Mouse (Mus musculus) kidney, postnatal 0 days (tissue): Measurements from ENCODE around the gene Tgfa. TPM values are rescaled to one million over a fixed set of nuclear protein-coding genes. Genes with fewer than 3 reads are reported as not detected.
A peak's percentile ranks its signal among the peaks of the same experiment; 100 is the strongest.

Source experiments
- ATAC-seq: fragments of 200-750 bp; cut with Nextera tagmentation; replicated peaks from 2 replicates; pipeline ENCODE4 v1.8.0; 2017; ENCODE audit warnings: low read depth, moderate number of reproducible peaks, moderate TSS enrichment, moderate library complexity; ENCODE audit not compliant: low FRiP score
- DNase-seq: peaks from one replicate; pipeline ENCODE4 v3.0.0-alpha.2; 2016; ENCODE audit warnings: low spot score
- H3K27ac ChIP-seq: fragments of 300-500 bp; sonication (generic); 2 replicates; pipeline ENCODE4 v1.5.1; 2014; ENCODE audit warnings: mild to moderate bottlenecking
- H3K27me3 ChIP-seq: fragments of 300-500 bp; sonication (generic); 2 replicates; pipeline ENCODE4 v1.6.1; 2014; ENCODE audit warnings: low read length, mixed read lengths; ENCODE audit not compliant: insufficient read depth
- H3K36me3 ChIP-seq: fragments of 300-500 bp; sonication (generic); 2 replicates; pipeline ENCODE4 v1.6.1; 2014; ENCODE audit warnings: low read length, mixed read lengths; ENCODE audit not compliant: insufficient read depth
- H3K4me1 ChIP-seq: fragments of 300-500 bp; sonication (generic); replicated peaks from 2 replicates; pipeline ENCODE4 v1.6.1; 2014; ENCODE audit warnings: antibody characterized with exemption, low read length, mixed read lengths; ENCODE audit not compliant: insufficient read depth
- H3K4me2 ChIP-seq: fragments of 300-500 bp; sonication (generic); 2 replicates; pipeline ENCODE4 v1.6.1; 2014; ENCODE audit warnings: mild to moderate bottlenecking, low read length, moderate library complexity, mixed read lengths
- H3K4me3 ChIP-seq: fragments of 300-500 bp; sonication (generic); replicated peaks from 2 replicates; pipeline ENCODE4 v1.5.1; 2014; ENCODE audit warnings: low read depth, low read length
- H3K9ac ChIP-seq: fragments of 300-500 bp; sonication (generic); 2 replicates; pipeline ENCODE4 v1.6.1; 2014; ENCODE audit warnings: low read depth, low read length
- H3K9me3 ChIP-seq: fragments of 300-500 bp; sonication (generic); replicated peaks from 2 replicates; pipeline ENCODE4 v1.6.1; 2016; ENCODE audit warnings: low read length, inconsistent platforms, mixed read lengths
- CTCF ChIP-seq: IDR thresholded peaks from 2 replicates; pipeline ENCODE4 v1.5.1; 2016; ENCODE audit warnings: antibody characterized with exemption, low read depth, mild to moderate bottlenecking, moderate library complexity
- WGBS: fragments of 180-500 bp; shearing (Covaris S2); extraction: QIAGEN DNeasy Blood & Tissue Kit; methylation state at CpG from one replicate; pipeline ENCODE4 v1.1.7; 2014; 5-methylcytosine and 5-hydroxymethylcytosine counted together
- polyA plus RNA-seq: library from polyadenylated mRNA; unstranded; fragments of >200 nt; fragmentation: Nextera tagmentation; extraction: Ambion mirVana; gene quantifications from 2 replicates; pipeline ENCODE4 v1.2.1, GENCODE M21; 2015

The Tgfa gene
- polyA plus RNA-seq, 1 experiment from 2014 or later, result 6.1 TPM

GRCm38 (mm10) chr6:86182626-86183025 is 12.4 kb upstream of the Tgfa start:
- Histone ChIP-seq H3K9me3 (no peaks in the 10 kb centered on the region), H3K9ac (no peak overlapping the region), H3K4me1 (no peaks in the 10 kb centered on the region; the same call in none of the 2 replicates), H3K4me3 (no peak overlapping the region), H3K36me3 (no peaks in the 10 kb centered on the region), H3K4me2 (no peak overlapping the region), H3K27ac (no peak overlapping the region), H3K27me3 (no peaks in the 10 kb centered on the region)
- TF ChIP-seq CTCF, result no peak
- no peak for ATAC-seq
- no peak for DNase-seq
- 82% methylated on average over 5 of the region's 5 CpGs for WGBS

DNA sequence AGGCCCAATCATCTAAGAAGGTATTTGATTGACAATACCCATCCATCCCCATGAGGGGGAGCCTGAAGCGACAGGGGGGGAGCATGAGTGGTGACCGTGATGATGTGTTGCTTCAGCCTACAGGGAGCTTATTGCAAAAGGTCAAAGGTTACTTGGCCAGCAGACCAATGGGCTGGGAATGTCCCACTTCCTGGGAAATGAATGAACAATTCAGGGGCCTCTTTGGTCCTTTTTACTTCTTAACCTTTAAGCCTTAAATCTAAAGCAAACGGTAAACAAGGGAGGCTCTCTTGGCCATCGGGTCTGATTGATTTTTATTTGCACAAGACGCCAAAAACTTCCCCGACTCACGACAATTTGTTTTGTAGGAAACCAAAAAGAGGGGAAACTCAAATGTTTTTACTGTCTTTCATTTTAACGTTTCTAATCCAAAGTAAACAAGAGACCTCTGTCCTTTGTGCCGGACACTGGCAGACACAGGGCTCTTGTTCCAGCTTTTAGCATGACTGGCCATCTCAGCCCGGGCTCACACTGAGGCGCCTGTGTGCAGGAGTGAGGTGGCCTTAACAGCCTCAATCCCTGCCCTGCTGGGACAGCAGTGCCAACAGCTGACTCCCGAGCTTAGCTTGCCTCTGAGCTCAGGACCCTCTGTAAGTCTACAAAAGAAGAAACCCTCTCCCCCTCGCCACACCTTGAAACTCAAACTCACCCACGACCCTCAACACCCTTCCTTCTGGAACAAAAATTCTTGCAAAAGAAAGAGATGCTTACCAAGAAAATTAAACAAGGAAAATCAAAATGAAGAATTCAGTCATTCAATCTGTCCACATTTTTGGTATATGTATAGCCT is 8.7 kb upstream of the Tgfa start:
- no peak overlapping the region for H3K9ac ChIP-seq
- ATAC-seq (0 out of 2 replicates have a peak, but pooled peaks have one; percentile 25), DNase-seq (peak; percentile 32)
- no peaks in the 10 kb centered on the region for H3K36me3 ChIP-seq
- no peak overlapping the region for H3K4me2 ChIP-seq
- peak; percentile 7; the same call in 1 of the 2 replicates for TF ChIP-seq CTCF
- H3K4me3 ChIP-seq, result no peak overlapping the region
- no peak overlapping the region for H3K27ac ChIP-seq
- no peaks in the 10 kb centered on the region for H3K27me3 ChIP-seq
- H3K4me1 ChIP-seq, result no peaks in the 10 kb centered on the region; the same call in 1 of the 2 replicates
- WGBS, result 39% methylated on average over 14 of the region's 14 CpGs
- no peaks in the 10 kb centered on the region for H3K9me3 ChIP-seq

GRCm38 (mm10) chr6:86188741-86189480 is 6.1 kb upstream of the Tgfa start:
- H3K9me3 ChIP-seq, result no peaks in the 10 kb centered on the region
- DNase-seq (no peak), ATAC-seq (no peak)
- 64% methylated on average over 11 of the region's 11 CpGs for WGBS
- no peaks in the 10 kb centered on the region for H3K27me3 ChIP-seq
- H3K36me3 ChIP-seq, result no peaks in the 10 kb centered on the region
- no peak overlapping the region for H3K9ac ChIP-seq
- H3K4me3 ChIP-seq, result no peak overlapping the region
- no peak overlapping the region for H3K4me2 ChIP-seq
- TF ChIP-seq CTCF, result no peak
- H3K4me1 ChIP-seq, result no peaks in the 10 kb centered on the region; the same call in 1 of the 2 replicates
- no peak overlapping the region for H3K27ac ChIP-seq

GRCm38 (mm10) chr6:86190622-86191021 is 4.4 kb upstream of the Tgfa start:
- no peak overlapping the region for H3K27ac ChIP-seq
- 97% methylated on average over 3 of the region's 3 CpGs for WGBS
- H3K27me3 ChIP-seq, result no peaks in the 10 kb centered on the region
- DNase-seq (no peak), ATAC-seq (no peak)
- no peaks in the 10 kb centered on the region for H3K36me3 ChIP-seq
- H3K4me1 ChIP-seq, result no peaks in the 10 kb centered on the region; the same call in 1 of the 2 replicates
- TF ChIP-seq CTCF, result no peak
- no peak overlapping the region for H3K9ac ChIP-seq
- no peak overlapping the region for H3K4me2 ChIP-seq
- no peak overlapping the region for H3K4me3 ChIP-seq
- no peaks in the 10 kb centered on the region for H3K9me3 ChIP-seq

GRCm38 (mm10) chr6:86192978-86193377 is 2.0 kb upstream of the Tgfa start:
- Histone ChIP-seq H3K4me3 (no peak overlapping the region), H3K9me3 (no peaks in the 10 kb centered on the region), H3K36me3 (no peaks in the 10 kb centered on the region), H3K4me2 (no peak overlapping the region), H3K27me3 (no peaks in the 10 kb centered on the region), H3K27ac (no peak overlapping the region), H3K9ac (no peak overlapping the region), H3K4me1 (no peaks in the 10 kb centered on the region)
- no peak for ATAC-seq
- DNase-seq, result no peak
- TF ChIP-seq CTCF, result no peak
- WGBS, result 65% methylated on average over 3 of the region's 3 CpGs

DNA sequence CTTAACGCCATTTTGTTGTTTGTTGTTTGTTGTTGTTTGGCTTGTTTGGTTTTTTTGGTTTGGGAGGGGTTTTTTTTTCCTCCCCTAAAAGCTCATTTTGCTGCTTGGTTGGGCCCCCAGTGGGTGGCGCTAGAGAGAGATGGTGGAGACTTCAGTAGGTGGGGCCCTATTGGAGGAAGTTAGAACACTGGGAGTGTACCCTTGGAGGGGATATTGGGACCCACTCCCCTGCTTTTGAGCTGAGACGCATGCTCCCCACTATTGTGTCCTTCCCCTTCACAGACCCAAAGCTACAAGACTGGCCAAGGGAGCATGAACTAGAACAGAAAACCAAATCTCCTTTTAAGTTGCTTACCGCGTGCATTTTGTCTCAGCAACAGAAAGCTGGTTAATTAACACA is 1.1 kb upstream of the Tgfa start:
- H3K27ac ChIP-seq, result no peak overlapping the region
- DNase-seq (no peak), ATAC-seq (no peak)
- H3K9me3 ChIP-seq, result no peaks in the 10 kb centered on the region
- H3K9ac ChIP-seq, result no peak overlapping the region
- H3K4me1 ChIP-seq, result no peaks in the 10 kb centered on the region
- H3K4me3 ChIP-seq, result no peak overlapping the region
- WGBS, result 57% methylated on average over 5 of the region's 5 CpGs
- H3K4me2 ChIP-seq, result no peak overlapping the region
- no peaks in the 10 kb centered on the region for H3K27me3 ChIP-seq
- peak; percentile 64 for TF ChIP-seq CTCF
- no peaks in the 10 kb centered on the region for H3K36me3 ChIP-seq
